Mouse (Mus musculus) MEL (cell line): ENCODE data around the gene Cplx2. TPM values are rescaled to one million over a fixed set of nuclear protein-coding genes. Genes with fewer than 3 reads are reported as not detected.

ENCODE experiments used
- DNase-seq: peaks from one replicate; pipeline ENCODE4 v3.0.0; 2011; ENCODE audit warnings: low read depth, low spot score
- H3K27ac ChIP-seq: 2 replicates; pipeline ENCODE4 v1.5.1; 2012; ENCODE audit warnings: low read depth, mild to moderate bottlenecking, control low read depth, low read length, moderate library complexity; ENCODE audit not compliant: control insufficient read depth
- H3K27me3 ChIP-seq, 2 experiments: fragments of 150-350 bp in 1 of 2; sonication (generic) in 1 of 2; 2 replicates each; pipeline ENCODE4 v1.6.1; 2012; ENCODE audit warnings: low read length in 2 of 2, mild to moderate bottlenecking in 2 of 2, improper control_type of control experiment in 1 of 2, moderate library complexity in 1 of 2; ENCODE audit not compliant: insufficient read depth in 2 of 2, control insufficient read depth in 1 of 2
- H3K36me3 ChIP-seq, 2 experiments: 2 replicates each; pipeline ENCODE4 v1.6.1; 2012 to 2014; ENCODE audit warnings: low read length in 2 of 2, improper control_type of control experiment in 1 of 2, inconsistent platforms in 1 of 2, mild to moderate bottlenecking in 1 of 2; ENCODE audit not compliant: insufficient read depth in 2 of 2, control insufficient read depth in 1 of 2
- H3K4me1 ChIP-seq, 2 experiments: fragments of 150-350 bp in 1 of 2; sonication (generic) in 1 of 2; 2 replicates each; pipeline ENCODE4 v1.6.1; 2012; ENCODE audit warnings: low read length in 2 of 2, improper control_type of control experiment in 1 of 2, mild to moderate bottlenecking in 1 of 2; ENCODE audit not compliant: insufficient read depth in 2 of 2, control insufficient read depth in 1 of 2
- H3K4me3 ChIP-seq, 2 experiments: fragments of 150-350 bp in 1 of 2; sonication (generic) in 1 of 2; 2 replicates each; pipeline ENCODE4 v1.5.1; 2012; ENCODE audit warnings: low read depth in 2 of 2, low read length in 2 of 2, mild to moderate bottlenecking in 2 of 2, moderate library complexity in 2 of 2, control low read depth in 1 of 2, improper control_type of control experiment in 1 of 2; ENCODE audit not compliant: control insufficient read depth in 1 of 2, insufficient read depth in 1 of 2
- H3K79me2 ChIP-seq: 2 replicates; pipeline ENCODE4 v1.6.1; 2012; ENCODE audit warnings: mild to moderate bottlenecking, low read length, moderate library complexity; ENCODE audit not compliant: control insufficient read depth, poor library complexity, insufficient read depth
- H3K9ac ChIP-seq: 2 replicates; pipeline ENCODE4 v1.6.1; 2012; ENCODE audit warnings: low read depth, mild to moderate bottlenecking, control low read depth, low read length, moderate library complexity; ENCODE audit not compliant: control insufficient read depth, poor library complexity, severe bottlenecking
- H3K9me3 ChIP-seq: fragments of 150-350 bp; sonication (generic); replicated peaks from 2 replicates; pipeline ENCODE4 v1.6.1; 2012; ENCODE audit warnings: mild to moderate bottlenecking, low read length, improper control_type of control experiment, moderate library complexity; ENCODE audit not compliant: insufficient read depth
- BHLHE40 ChIP-seq: IDR thresholded peaks from 2 replicates; pipeline ENCODE4 v1.6.1; 2012; ENCODE audit warnings: low read depth, mild to moderate bottlenecking, inconsistent platforms, low read length, improper control_type of control experiment, borderline replicate concordance
- CTCF ChIP-seq, 3 experiments: IDR thresholded peaks in 2 of 3; conservative IDR thresholded peaks in 1 of 3; 2 replicates each; pipeline ENCODE4 v1.5.1; 2011 to 2012; ENCODE audit warnings: low read length in 3 of 3, low read depth in 2 of 3, mild to moderate bottlenecking in 2 of 3, improper control_type of control experiment in 1 of 3, inconsistent platforms in 1 of 3, mixed read lengths in 1 of 3, moderate library complexity in 1 of 3; ENCODE audit not compliant: control insufficient read depth in 1 of 3, insufficient read depth in 1 of 3, poor library complexity in 1 of 3, severe bottlenecking in 1 of 3
- EP300 ChIP-seq, 2 experiments: IDR thresholded peaks; 2 replicates each; pipeline ENCODE4 v1.6.1; 2011; ENCODE audit warnings: improper control_type of control experiment in 2 of 2, low read length in 2 of 2, low read depth in 1 of 2, mild to moderate bottlenecking in 1 of 2
- ETS1 ChIP-seq: IDR thresholded peaks from 2 replicates; pipeline ENCODE4 v1.6.1; 2012; ENCODE audit warnings: low read depth, mild to moderate bottlenecking, inconsistent platforms, low read length, improper control_type of control experiment, moderate library complexity
- GABPA ChIP-seq: IDR thresholded peaks from 2 replicates; pipeline ENCODE4 v1.6.1; 2012; ENCODE audit warnings: low read depth, mild to moderate bottlenecking, inconsistent platforms, low read length, improper control_type of control experiment, moderate library complexity
- GATA1 ChIP-seq: IDR thresholded peaks from 2 replicates; pipeline ENCODE4 v1.6.1; 2011; ENCODE audit warnings: low read depth, low read length, improper control_type of control experiment
- MAFK ChIP-seq: IDR thresholded peaks from 2 replicates; pipeline ENCODE4 v1.6.1; 2011; ENCODE audit warnings: low read depth, mild to moderate bottlenecking, low read length, improper control_type of control experiment, borderline replicate concordance
- MAX ChIP-seq: IDR thresholded peaks from 2 replicates; pipeline ENCODE4 v1.6.1; 2011; ENCODE audit warnings: low read length, improper control_type of control experiment
- MAZ ChIP-seq: IDR thresholded peaks from 2 replicates; pipeline ENCODE4 v1.6.1; 2012; ENCODE audit warnings: low read depth, mild to moderate bottlenecking, inconsistent platforms, low read length, improper control_type of control experiment
- MXI1 ChIP-seq: IDR thresholded peaks from 2 replicates; pipeline ENCODE4 v1.6.1; 2011; ENCODE audit warnings: mild to moderate bottlenecking, low read depth, low read length, improper control_type of control experiment
- MYB ChIP-seq: IDR thresholded peaks from 2 replicates; pipeline ENCODE4 v1.6.1; 2011; ENCODE audit warnings: mild to moderate bottlenecking, low read depth, low read length, improper control_type of control experiment
- POLR2A ChIP-seq, 2 experiments: IDR thresholded peaks; 2 replicates each; pipeline ENCODE4 v1.6.1; 2011 to 2012; ENCODE audit warnings: low read length in 2 of 2, mild to moderate bottlenecking in 2 of 2, control low read depth in 1 of 2, improper control_type of control experiment in 1 of 2, low read depth in 1 of 2, moderate library complexity in 1 of 2; ENCODE audit not compliant: control insufficient read depth in 1 of 2, insufficient read depth in 1 of 2, poor library complexity in 1 of 2
- SMC3 ChIP-seq: IDR thresholded peaks from 2 replicates; pipeline ENCODE4 v1.6.1; 2011; ENCODE audit warnings: low read depth, low read length, improper control_type of control experiment
- TBP ChIP-seq: IDR thresholded peaks from 2 replicates; pipeline ENCODE4 v1.8.0; 2011; ENCODE audit warnings: low read depth, low read length, improper control_type of control experiment
- USF1 ChIP-seq: IDR thresholded peaks from 2 replicates; pipeline ENCODE4 v1.6.1; 2014; ENCODE audit warnings: low read depth, mild to moderate bottlenecking, inconsistent platforms, low read length, improper control_type of control experiment, moderate library complexity
- USF2 ChIP-seq, 2 experiments: IDR thresholded peaks; 2 replicates each; pipeline ENCODE4 v1.6.1; 2011 to 2012; ENCODE audit warnings: improper control_type of control experiment in 2 of 2, low read length in 2 of 2, borderline replicate concordance in 1 of 2, inconsistent platforms in 1 of 2, low read depth in 1 of 2, mild to moderate bottlenecking in 1 of 2; ENCODE audit not compliant: insufficient read depth in 1 of 2
- ZNF384 ChIP-seq: IDR thresholded peaks from 2 replicates; pipeline ENCODE4 v1.6.1; 2012; ENCODE audit warnings: low read depth, mild to moderate bottlenecking, inconsistent platforms, low read length, improper control_type of control experiment
- polyA plus RNA-seq, 2 experiments: library from polyadenylated mRNA; stranded (reverse) in 1 of 2; unstranded in 1 of 2; fragments of >175 nt in 1 of 2; fragments of >200 nt in 1 of 2; gene quantifications; 2 replicates each; pipeline versions ENCODE4 v1.2.1 to v1.2.4; 2012; ENCODE audit warnings: low replicate concordance in 2 of 2, low read depth in 1 of 2; ENCODE audit not compliant: insufficient read length in 2 of 2, insufficient read depth in 1 of 2, missing spikeins in 1 of 2
- total RNA-seq: library from RNA; depleted of rRNA; stranded (reverse); fragments of 300-350 nt; gene quantifications from 2 replicates; pipeline ENCODE4 v1.2.3, GENCODE M21; 2012

Cplx2 gene
- total and polyA plus RNA-seq, 3 experiments, result 1.8 to 4.7 TPM; not detected in 1

GRCm38 (mm10) chr13:54383531-54383930, 12.4 kb downstream of the Cplx2 start:
- Histone ChIP-seq H3K4me1 (peaks cover 0 to 5% of the 10 kb centered on the region in 2 experiments; a peak in 1 of 4 replicates), H3K79me2 (no peaks in the 10 kb centered on the region), H3K36me3 (no peaks in the 10 kb centered on the region), H3K9ac (no peak overlapping the region), H3K27ac (no peak overlapping the region), H3K4me3 (no peak overlapping the region), H3K27me3 (no peaks in the 10 kb centered on the region), H3K9me3 (no peaks in the 10 kb centered on the region)
- DNase-seq, result no peak
- TF ChIP-seq GATA1 (no peak), BHLHE40 (no peak), MXI1 (no peak), MAFK (no peak), ZNF384 (no peak), EP300 (IDR thresholded peaks at IDR 0.05; ENCODE audit: low read depth in 1 of 2, low read length in 2 of 2) (no peak), GABPA (no peak), CTCF (IDR thresholded peaks at IDR 0.05 in 2 of 3, conservative IDR thresholded peaks at IDR 0.05 in 1 of 3; ENCODE audit: control insufficient read depth in 1 of 3, insufficient read depth in 1 of 3, low read depth in 2 of 3, low read length in 3 of 3, poor library complexity in 1 of 3, severe bottlenecking in 1 of 3) (no peak), MYB (no peak)

GRCm38 (mm10) chr13:54384518-54384917, 13.4 kb downstream of the Cplx2 start:
- H3K9ac ChIP-seq, result no peak overlapping the region
- H3K4me1 ChIP-seq, result peaks cover 0 to 5% of the 10 kb centered on the region in 2 experiments; a peak in 1 of 4 replicates
- H3K4me3 ChIP-seq, result peak overlapping the region in 1 of 2 experiments; percentile 1; a peak in 1 of 4 replicates

GRCm38 (mm10) chr13:54385008-54386004, 14.2 kb downstream of the Cplx2 start:
- no peaks in the 10 kb centered on the region for H3K79me2 ChIP-seq
- peak overlapping the region; percentile 1 to 21; a peak in 2 of 4 replicates for H3K4me3 ChIP-seq
- DNase-seq, result peak; percentile 54
- H3K27me3 ChIP-seq, result no peaks in the 10 kb centered on the region
- TF ChIP-seq POLR2A (IDR thresholded peaks at IDR 0.05; ENCODE audit: control insufficient read depth in 1 of 2, insufficient read depth in 1 of 2, low read depth in 1 of 2, low read length in 2 of 2, poor library complexity in 1 of 2), result no peak
- no peak for TF ChIP-seq USF2 (IDR thresholded peaks at IDR 0.05; ENCODE audit: borderline replicate concordance in 1 of 2, insufficient read depth in 1 of 2, low read depth in 1 of 2, low read length in 2 of 2)
- no peak for TF ChIP-seq USF1
- no peak for TF ChIP-seq MAX
- TF ChIP-seq ETS1, result no peak
- no peak for TF ChIP-seq MAZ
- TF ChIP-seq TBP, result peak; percentile 68; the same call in 1 of the 2 replicates
- 0 out of 2 replicates have a peak, but pooled peaks have one; percentile 3 for TF ChIP-seq SMC3
- H3K36me3 ChIP-seq, result peaks cover 0 to 6% of the 10 kb centered on the region in 2 experiments; a peak in 2 of 4 replicates
- no peaks in the 10 kb centered on the region for H3K9me3 ChIP-seq
- no peak overlapping the region for H3K9ac ChIP-seq
- peaks cover 0 to 12% of the 10 kb centered on the region in 2 experiments; a peak in 2 of 4 replicates for H3K4me1 ChIP-seq
- no peak overlapping the region for H3K27ac ChIP-seq

More at GRCm38 (mm10) chr13:54384518-54384917, 13.4 kb downstream of the Cplx2 start:
- DNase-seq, result no peak
- H3K9me3 ChIP-seq, result no peaks in the 10 kb centered on the region
- no peaks in the 10 kb centered on the region for H3K79me2 ChIP-seq
- no peak for TF ChIP-seq MAFK
- no peak for TF ChIP-seq GABPA
- no peak for TF ChIP-seq GATA1
- no peak for TF ChIP-seq TBP
- TF ChIP-seq MXI1, result no peak
- no peak overlapping the region for H3K27ac ChIP-seq
- no peaks in the 10 kb centered on the region for H3K27me3 ChIP-seq
- peaks cover 0 to 1% of the 10 kb centered on the region in 2 experiments; a peak in 2 of 4 replicates for H3K36me3 ChIP-seq
